In genomic region chr15:77904363-77904892, GRCm38 (mm10) we compare ENCODE assay signal across 9 mouse cellular contexts. TPM values are rescaled to one million over a fixed set of nuclear protein-coding genes. Genes with fewer than 3 reads are reported as not detected.
A peak's percentile ranks its signal among the peaks of the same experiment; 100 is the strongest.
DNase-seq lines count a peak whose midpoint lies in the region; ATAC-seq and TF ChIP-seq lines count a peak whose summit lies in the region.
"Had no signal": no experiment of that assay in that cellular context is flagged by ENCODE, and none has a peak within 500 bp of the region (broad histone marks: within the 10 kb centered on the region; RNA-seq: fewer than 3 reads in every experiment).

No protein-coding gene starts in this region.

- no peak for DNase-seq in heart, adult 18-20 months
- DNase-seq in ES-E14 (ENCODE audit: low read depth, low spot score), result no peak
- no peak for DNase-seq in intestine, embryonic 14.5 days (ENCODE audit: low spot score)
- DNase-seq in frontal cortex, postnatal 25 days (ENCODE audit: low spot score in 2 of 2), result no peak
- no peak for DNase-seq in adrenal gland, postnatal 10 days
- DNase-seq in natural killer cell, adult 2 months (ENCODE audit: low spot score in 2 of 2), result no peak

- no peak overlapping the region for H3K9ac ChIP-seq in heart, embryonic 15.5 days
- H3K9ac ChIP-seq in ES-E14 (ENCODE audit: insufficient read depth, low read depth, low read length, poor library complexity, severe bottlenecking), result peak overlapping the region; percentile 80
- no peak overlapping the region for H3K9ac ChIP-seq in intestine, embryonic 14.5 days (ENCODE audit: low read length)
- 0 out of 2 replicates have a peak overlapping the region, but pooled peaks have one; percentile 12 for H3K9ac ChIP-seq in stomach, embryonic 15.5 days

- H3K9me3 ChIP-seq in heart, embryonic 15.5 days (replicated peaks), result no peaks in the 10 kb centered on the region
- no peaks in the 10 kb centered on the region for H3K9me3 ChIP-seq in ES-E14 (ENCODE audit: control insufficient read depth, insufficient read depth, low read depth, low read length)
- H3K9me3 ChIP-seq in intestine, embryonic 14.5 days (ENCODE audit: control insufficient read depth, low read length), result no peaks in the 10 kb centered on the region
- no peaks in the 10 kb centered on the region for H3K9me3 ChIP-seq in stomach, embryonic 15.5 days

- peak overlapping the region; percentile 74; the same call in 1 of the 2 replicates for H3K27ac ChIP-seq in heart, embryonic 15.5 days
- H3K27ac ChIP-seq in ES-E14 (ENCODE audit: insufficient read depth, low read depth, low read length, poor library complexity, severe bottlenecking), result peak overlapping the region; percentile 93
- peak overlapping the region; percentile 93 for H3K27ac ChIP-seq in intestine, embryonic 14.5 days (ENCODE audit: low read depth)
- peak overlapping the region; percentile 90 for H3K27ac ChIP-seq in stomach, embryonic 15.5 days

- H3K36me3 ChIP-seq in heart, embryonic 15.5 days, result no peaks in the 10 kb centered on the region
- H3K36me3 ChIP-seq in ES-E14 (ENCODE audit: control insufficient read depth, insufficient read depth, low read length, poor library complexity, severe bottlenecking), result no peaks in the 10 kb centered on the region
- H3K36me3 ChIP-seq in intestine, embryonic 14.5 days (ENCODE audit: control insufficient read depth, insufficient read depth, low read length), result no peaks in the 10 kb centered on the region
- H3K36me3 ChIP-seq in stomach, embryonic 15.5 days, result no peaks in the 10 kb centered on the region

- H3K27me3 ChIP-seq in heart, embryonic 15.5 days, result no peaks in the 10 kb centered on the region
- H3K27me3 ChIP-seq in intestine, embryonic 14.5 days (replicated peaks; ENCODE audit: control insufficient read depth, insufficient read depth, low read length), result no peaks in the 10 kb centered on the region
- no peaks in the 10 kb centered on the region for H3K27me3 ChIP-seq in stomach, embryonic 15.5 days (replicated peaks)

- in situ Hi-C loops in ES-E14 (cut with MboI; ENCODE audit: low sequenced_read_pairs in 2 of 2, unreplicated experiment in 2 of 2), result no loop called here

- peak overlapping the region; percentile 64; the same call in 1 of the 2 replicates for H3K4me2 ChIP-seq in heart, embryonic 15.5 days
- H3K4me2 ChIP-seq in intestine, embryonic 14.5 days (ENCODE audit: low read length), result peak overlapping the region; percentile 56
- peak overlapping the region; percentile 62; the same call in 1 of the 2 replicates for H3K4me2 ChIP-seq in stomach, embryonic 15.5 days

- ATAC-seq in heart, embryonic 15.5 days (replicated peaks; ENCODE audit: insufficient number of reproducible peaks, insufficient read depth, low FRiP score, low read depth), result no peak
- peak; percentile 28; the same call in 1 of the 2 replicates for ATAC-seq in intestine, embryonic 14.5 days (replicated peaks; ENCODE audit: low FRiP score, low TSS enrichment, low read depth)
- no peak for ATAC-seq in stomach, embryonic 15.5 days (ENCODE audit: insufficient read depth, low FRiP score, low read depth)
- ATAC-seq: midbrain, embryonic 16.5 days had no signal

- peaks cover 30% of the 10 kb centered on the region for H3K4me1 ChIP-seq in heart, embryonic 15.5 days (replicated peaks)
- H3K4me1 ChIP-seq in ES-E14 (ENCODE audit: control insufficient read depth in 2 of 2, insufficient read depth in 2 of 2, low read length in 2 of 2, poor library complexity in 1 of 2), result peaks cover 16 to 44% of the 10 kb centered on the region in 2 experiments
- H3K4me1 ChIP-seq in intestine, embryonic 14.5 days (replicated peaks; ENCODE audit: control insufficient read depth, insufficient read depth, low read length), result peaks cover 44% of the 10 kb centered on the region
- peaks cover 32% of the 10 kb centered on the region for H3K4me1 ChIP-seq in stomach, embryonic 15.5 days

- no peak overlapping the region for H3K4me3 ChIP-seq in heart, embryonic 15.5 days
- H3K4me3 ChIP-seq in ES-E14 (ENCODE audit: insufficient read depth in 1 of 2, low read depth in 1 of 2, low read length in 2 of 2, poor library complexity in 1 of 2, severe bottlenecking in 1 of 2), result peak overlapping the region; percentile 45 to 56
- no peak overlapping the region for H3K4me3 ChIP-seq in intestine, embryonic 14.5 days (ENCODE audit: low read depth, low read length)
- no peak overlapping the region for H3K4me3 ChIP-seq in stomach, embryonic 15.5 days (replicated peaks)

- 28% methylated on average over 12 of the region's 12 CpGs for WGBS in heart, embryonic 15.5 days
- WGBS in intestine, embryonic 14.5 days, result 30% methylated on average over 12 of the region's 12 CpGs
- 28% methylated on average over 12 of the region's 12 CpGs for WGBS in stomach, embryonic 15.5 days

TF ChIP-seq in ES-E14, 5 proteins besides CTCF, POLR2A, EP300 and RAD21:
- TF ChIP-seq HCFC1 (IDR thresholded peaks at IDR 0.05; ENCODE audit: borderline replicate concordance, insufficient read depth, low read length) (no peak), ZC3H11A (IDR thresholded peaks at IDR 0.05; ENCODE audit: borderline replicate concordance, low read depth, low read length) (no peak), ZNF384 (IDR thresholded peaks at IDR 0.05; ENCODE audit: low read depth, low read length) (no peak), MAFK (IDR thresholded peaks at IDR 0.05; ENCODE audit: insufficient read depth, low read depth, low read length) (no peak), CHD2 (IDR thresholded peaks at IDR 0.05; ENCODE audit: low read depth, low read length) (no peak)

RNA-seq across cellular contexts. Expression of gene Txn2, which starts 24.4 kb away (rescaled TPM):
- 251 and 280 TPM in 2 replicates for polyA plus RNA-seq in heart, embryonic 15.5 days (2015; fragmentation: Nextera tagmentation; extraction: Ambion mirVana)
- total RNA-seq in heart, adult 18-20 months (2021), result 100 to 1,000 TPM; 291 to 304 TPM
- 90.3 and 91.1 TPM in 2 replicates for total RNA-seq in ES-E14 (2012; rRNA removed)
- 324 and 325 TPM in 2 replicates for polyA plus RNA-seq in intestine, embryonic 14.5 days (2014; fragmentation: Nextera tagmentation; extraction: Ambion mirVana)
- polyA plus RNA-seq in stomach, embryonic 15.5 days (2015; fragmentation: Nextera tagmentation; extraction: Ambion mirVana), result 259 and 260 TPM in 2 replicates
- 100 to 1,000 TPM; 321 to 368 TPM for total RNA-seq in adrenal gland, postnatal 10 days (2021)

RNA-seq across cellular contexts. Expression of gene Foxred2, which starts 52.1 kb away (rescaled TPM):
- 0.48 and 1.2 TPM in 2 replicates for polyA plus RNA-seq in heart, embryonic 15.5 days (2015; fragmentation: Nextera tagmentation; extraction: Ambion mirVana)
- total RNA-seq in heart, adult 18-20 months (2021), result 1 to 10 TPM in 1 of 2 experiments, under 1 TPM in 1; 0.67 to 1.3 TPM
- 21.9 and 33.6 TPM in 2 replicates for total RNA-seq in ES-E14 (2012; rRNA removed)
- polyA plus RNA-seq in intestine, embryonic 14.5 days (2014; fragmentation: Nextera tagmentation; extraction: Ambion mirVana), result 4.6 and 4.7 TPM in 2 replicates
- 3.1 and 3.7 TPM in 2 replicates for polyA plus RNA-seq in stomach, embryonic 15.5 days (2015; fragmentation: Nextera tagmentation; extraction: Ambion mirVana)
- total RNA-seq in adrenal gland, postnatal 10 days (2021), result 1 to 10 TPM; 2.7 TPM

Comparison
In these comparisons a context has a peak if more than half of its experiments do, and no peak if none do; other contexts are left out.
1. H3K4me3 ChIP-seq: peak in ES-E14 (2 of 2); none in heart, embryonic 15.5 days (single experiment), intestine, embryonic 14.5 days (single experiment) and stomach, embryonic 15.5 days (single experiment).
2. H3K9ac ChIP-seq: peak in ES-E14 (single experiment) and stomach, embryonic 15.5 days (single experiment); none in heart, embryonic 15.5 days (single experiment) and intestine, embryonic 14.5 days (single experiment).
3. Peak in every context shown above with its lines, with median percentiles within 50 percentile points of each other: H3K27ac ChIP-seq and H3K4me2 ChIP-seq.